Mouse (Mus musculus) spleen, adult 2 months (tissue): ENCODE data around the gene Banf1. TPM values are rescaled to one million over a fixed set of nuclear protein-coding genes. Genes with fewer than 3 reads are reported as not detected.

ENCODE experiments used
- DNase-seq, 2 experiments: peaks; one replicate each; pipeline versions ENCODE4 v3.0.0 to v3.0.0-alpha.2; 2012 to 2021; ENCODE audit warnings: low spot score in 2 of 2, low read depth in 1 of 2
- H3K27ac ChIP-seq: fragments of 200-500 bp; 2 replicates; pipeline ENCODE4 v1.5.1; 2012; ENCODE audit warnings: low read length, inconsistent platforms; ENCODE audit not compliant: insufficient read depth
- H3K27me3 ChIP-seq: fragments of 200-500 bp; 2 replicates; pipeline ENCODE4 v1.6.1; 2012; ENCODE audit warnings: mild to moderate bottlenecking, moderate library complexity, low read length, inconsistent platforms; ENCODE audit not compliant: control insufficient read depth, insufficient read depth
- H3K36me3 ChIP-seq: fragments of 200-500 bp; 2 replicates; pipeline ENCODE4 v1.6.1; 2012; ENCODE audit warnings: mild to moderate bottlenecking, low read length, inconsistent platforms; ENCODE audit not compliant: control insufficient read depth, insufficient read depth
- H3K4me1 ChIP-seq: fragments of 200-500 bp; 2 replicates; pipeline ENCODE4 v1.6.1; 2011; ENCODE audit warnings: inconsistent platforms; ENCODE audit not compliant: control insufficient read depth, insufficient read depth, insufficient read length
- H3K4me3 ChIP-seq: fragments of 200-500 bp; 2 replicates; pipeline ENCODE4 v1.5.1; 2011; ENCODE audit warnings: mild to moderate bottlenecking, inconsistent platforms; ENCODE audit not compliant: insufficient read depth, insufficient read length; ENCODE audit errors: extremely low read depth
- CTCF ChIP-seq: fragments of 200-500 bp; IDR thresholded peaks from 2 replicates; pipeline ENCODE4 v1.5.1; 2011; ENCODE audit warnings: mild to moderate bottlenecking, inconsistent platforms; ENCODE audit not compliant: insufficient read depth, insufficient read length, insufficient replicate concordance; ENCODE audit errors: extremely low read depth
- POLR2A ChIP-seq: fragments of 200-500 bp; IDR thresholded peaks from 2 replicates; pipeline ENCODE4 v1.6.1; 2011; ENCODE audit warnings: low read depth, low read length, inconsistent platforms
- WGBS: fragments of 180-500 bp; shearing (Covaris S2); methylation state at CpG from one replicate; pipeline ENCODE4 v1.1.7; 2018; 5-methylcytosine and 5-hydroxymethylcytosine counted together
- polyA plus RNA-seq: library from polyadenylated mRNA; depleted of rRNA; stranded (reverse); fragments of >200 nt; gene quantifications from 2 replicates; pipeline ENCODE4 v1.2.3, GENCODE M21; 2012; rRNA removed

Gene Banf1
- polyA plus RNA-seq, result 72.0 and 79.8 TPM in 2 replicates

GRCm38 (mm10) chr19:5367053-5367359 lies at the start of gene Banf1:
Banf1 (minus strand) TSS chr19:5367168.
- H3K27ac ChIP-seq, result peak within 1 kb of the TSS; percentile 99
- TF ChIP-seq CTCF, result no peak
- H3K4me1 ChIP-seq, result peaks cover 4% of the 10 kb centered on the region
- no peak for DNase-seq
- H3K4me3 ChIP-seq, result peak within 1 kb of the TSS; percentile 100
- no peaks in the 10 kb centered on the region for H3K27me3 ChIP-seq
- WGBS, result 2% methylated on average over 33 of the region's 33 CpGs
- peaks cover 24% of the 10 kb centered on the region for H3K36me3 ChIP-seq

- DNase-seq, result no peak
- Histone ChIP-seq H3K4me3 (no peak overlapping the region), H3K4me1 (no peaks in the 10 kb centered on the region), H3K36me3 (peaks cover 11% of the 10 kb centered on the region; the same call in 1 of the 2 replicates), H3K27me3 (no peaks in the 10 kb centered on the region), H3K27ac (no peak overlapping the region)
- 73% methylated on average over 2 of the region's 2 CpGs for WGBS
- TF ChIP-seq CTCF, result no peak
- TF ChIP-seq POLR2A, result no peak
These were observed 47.6 kb upstream of the Banf1 start for GRCm38 (mm10) chr19:5414534-5414957.

- peaks cover 11% of the 10 kb centered on the region; the same call in 1 of the 2 replicates for H3K36me3 ChIP-seq
- TF ChIP-seq CTCF (no peak), POLR2A (no peak)
- H3K4me3 ChIP-seq, result no peak overlapping the region
- H3K27me3 ChIP-seq, result no peaks in the 10 kb centered on the region
- no peak for DNase-seq
- 87% methylated on average over 4 of the region's 4 CpGs for WGBS
- H3K27ac ChIP-seq, result no peak overlapping the region
- H3K4me1 ChIP-seq, result peaks cover 4% of the 10 kb centered on the region; the same call in 1 of the 2 replicates
These were observed 46.9 kb upstream of the Banf1 start for GRCm38 (mm10) chr19:5413840-5414239.

DNA sequence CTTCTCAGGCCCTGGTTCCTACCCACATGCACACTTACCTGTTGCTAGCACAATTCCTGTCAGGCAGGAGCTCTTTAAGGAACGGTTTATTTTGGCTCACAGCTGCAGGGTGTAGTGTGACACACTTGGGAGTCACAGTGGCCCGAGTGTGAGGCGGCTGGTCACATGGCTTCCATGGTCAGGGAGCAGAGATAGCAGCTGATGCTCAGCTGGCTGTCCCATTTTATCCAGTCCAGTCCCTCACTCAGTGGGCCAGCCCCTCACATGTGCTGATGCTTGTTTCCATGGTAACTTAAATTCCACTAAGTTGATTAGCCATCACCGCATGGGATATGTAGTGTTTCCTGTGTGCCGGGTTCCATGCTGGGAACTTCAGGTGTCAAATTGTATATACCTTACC lies 45.0 kb upstream of the Banf1 start:
- Histone ChIP-seq H3K27ac (no peak overlapping the region), H3K36me3 (no peaks in the 10 kb centered on the region; the same call in 1 of the 2 replicates), H3K27me3 (no peaks in the 10 kb centered on the region), H3K4me1 (peaks cover 12% of the 10 kb centered on the region), H3K4me3 (no peak overlapping the region)
- TF ChIP-seq POLR2A (no peak), CTCF (no peak)
- DNase-seq, result no peak
- WGBS, result 89% methylated on average over 5 of the region's 5 CpGs

GRCm38 (mm10) chr19:5410641-5411040 lies 43.7 kb upstream of the Banf1 start:
- Histone ChIP-seq H3K36me3 (no peaks in the 10 kb centered on the region; the same call in 1 of the 2 replicates), H3K27ac (no peak overlapping the region), H3K4me3 (no peak overlapping the region), H3K27me3 (no peaks in the 10 kb centered on the region), H3K4me1 (peaks cover 12% of the 10 kb centered on the region)
- 96% methylated on average over 5 of the region's 5 CpGs for WGBS
- no peak for TF ChIP-seq CTCF
- no peak for TF ChIP-seq POLR2A
- DNase-seq, result no peak

GRCm38 (mm10) chr19:5409068-5409467 lies 42.1 kb upstream of the Banf1 start:
- TF ChIP-seq CTCF, result no peak
- TF ChIP-seq POLR2A, result no peak
- 75% methylated on average over 5 of the region's 5 CpGs for WGBS

DNA sequence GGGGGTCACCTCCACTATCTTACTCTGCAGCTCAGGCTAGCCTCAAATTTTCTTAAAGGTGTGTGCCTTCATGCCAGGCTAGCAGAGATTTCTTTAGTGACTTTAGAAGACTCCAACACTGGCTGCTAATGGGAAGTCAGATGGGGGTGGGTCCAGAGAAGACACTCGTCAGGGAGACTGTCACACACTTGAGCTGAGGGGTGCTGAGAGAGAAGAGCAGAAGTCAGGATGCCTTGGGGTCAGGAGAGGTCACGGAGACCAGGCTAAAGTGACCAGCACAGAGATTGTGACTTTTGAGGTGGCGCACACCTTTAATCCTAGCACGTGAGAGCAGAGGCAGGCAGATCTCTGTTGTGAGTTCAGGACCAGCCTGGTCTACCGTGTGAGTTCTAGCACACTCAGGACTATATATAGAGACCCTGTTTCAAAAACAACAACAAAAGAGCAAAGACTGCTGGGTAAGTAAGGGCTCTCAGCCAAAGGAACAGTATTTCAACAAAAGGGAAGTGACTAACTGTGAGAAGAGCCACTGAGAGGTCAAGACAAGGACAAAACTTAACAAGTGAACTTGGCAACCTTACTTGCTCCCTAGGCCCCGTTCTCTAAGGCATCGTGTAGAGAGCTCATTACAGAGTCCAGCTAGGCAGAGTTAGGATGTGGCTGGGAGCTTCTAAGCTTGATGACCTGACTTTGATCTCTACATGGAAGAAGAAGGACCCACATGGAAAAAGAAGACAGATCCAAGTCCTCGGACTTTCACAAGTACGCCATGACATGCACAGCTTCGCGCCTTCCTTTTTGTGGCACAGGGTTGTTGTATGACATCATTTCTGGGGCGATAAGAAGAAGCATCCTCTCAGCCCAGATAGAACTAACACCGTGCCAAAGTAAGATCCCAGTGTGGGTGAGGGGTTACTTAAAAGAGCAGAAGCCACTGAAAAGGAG lies 41.4 kb upstream of the Banf1 start:
- Histone ChIP-seq H3K36me3 (no peaks in the 10 kb centered on the region; the same call in 1 of the 2 replicates), H3K4me3 (no peak overlapping the region), H3K4me1 (peaks cover 12% of the 10 kb centered on the region), H3K27me3 (no peaks in the 10 kb centered on the region), H3K27ac (peak overlapping the region; percentile 97)
- 54% methylated on average over 13 of the region's 13 CpGs for WGBS
- TF ChIP-seq POLR2A (no peak), CTCF (no peak)
- no peak for DNase-seq

More at GRCm38 (mm10) chr19:5409068-5409467, 42.1 kb upstream of the Banf1 start:
- Histone ChIP-seq H3K36me3 (no peaks in the 10 kb centered on the region; the same call in 1 of the 2 replicates), H3K27me3 (no peaks in the 10 kb centered on the region), H3K27ac (peak overlapping the region; percentile 97), H3K4me3 (no peak overlapping the region), H3K4me1 (peaks cover 12% of the 10 kb centered on the region)
- DNase-seq, result no peak
